ENCODE assay signal across 8 mouse cellular contexts in genomic region chr16:45090005-45090404, GRCm38 (mm10). TPM values are rescaled to one million over a fixed set of nuclear protein-coding genes. Genes with fewer than 3 reads are reported as not detected.
DNase-seq lines count a peak whose midpoint lies in the region; ATAC-seq and TF ChIP-seq lines count a peak whose summit lies in the region.

No protein-coding gene starts in this region.

- peak; percentile 87 for TF ChIP-seq CTCF in brain, embryonic 14.5 days (IDR thresholded peaks at IDR 0.05; ENCODE audit: borderline replicate concordance, extremely low read depth, insufficient read depth, insufficient read length)
- TF ChIP-seq CTCF in liver, postnatal 0 days (IDR thresholded peaks at IDR 0.05; ENCODE audit: low read depth), result peak; percentile 87
- TF ChIP-seq CTCF in testis, adult 2 months (IDR thresholded peaks at IDR 0.05; ENCODE audit: control insufficient read depth, insufficient read depth, insufficient replicate concordance, low read depth, low read length), result peak; percentile 56; the same call in 1 of the 2 replicates

- no peak overlapping the region for H3K4me2 ChIP-seq in forebrain, embryonic 12.5 days
- peak overlapping the region; percentile 59 for H3K4me2 ChIP-seq in liver, postnatal 0 days (ENCODE audit: low read depth, low read length)
- no peak overlapping the region for H3K4me2 ChIP-seq in neural tube, embryonic 12.5 days (replicated peaks)

- no peak overlapping the region for H3K4me3 ChIP-seq in forebrain, embryonic 12.5 days (replicated peaks)
- H3K4me3 ChIP-seq in liver, postnatal 0 days (ENCODE audit: low read depth, low read length), result 0 out of 2 replicates have a peak overlapping the region, but pooled peaks have one; percentile 15
- no peak overlapping the region for H3K4me3 ChIP-seq in neural tube, embryonic 12.5 days
- no peak overlapping the region for H3K4me3 ChIP-seq in testis, adult 2 months (ENCODE audit: control insufficient read depth, low read depth, low read length)

- H3K9ac ChIP-seq in forebrain, embryonic 12.5 days, result no peak overlapping the region
- 0 out of 2 replicates have a peak overlapping the region, but pooled peaks have one; percentile 34 for H3K9ac ChIP-seq in liver, postnatal 0 days (replicated peaks)
- no peak overlapping the region for H3K9ac ChIP-seq in neural tube, embryonic 12.5 days

- WGBS in forebrain, embryonic 12.5 days, result 13% methylated on average over 10 of the region's 10 CpGs
- WGBS in liver, postnatal 0 days (ENCODE audit: insufficient replicate concordance), result 8% methylated on average over 10 of the region's 10 CpGs
- WGBS in neural tube, embryonic 12.5 days, result 13% methylated on average over 10 of the region's 10 CpGs

- H3K9me3 ChIP-seq in forebrain, embryonic 12.5 days, result no peaks in the 10 kb centered on the region
- H3K9me3 ChIP-seq in liver, postnatal 0 days (ENCODE audit: low read length), result no peaks in the 10 kb centered on the region
- no peaks in the 10 kb centered on the region for H3K9me3 ChIP-seq in neural tube, embryonic 12.5 days

- TF ChIP-seq POLR2A in brain, embryonic 14.5 days (IDR thresholded peaks at IDR 0.05; ENCODE audit: borderline replicate concordance, extremely low read depth, insufficient read depth, insufficient read length, poor library complexity, severe bottlenecking), result no peak
- TF ChIP-seq POLR2A in testis, adult 2 months (IDR thresholded peaks at IDR 0.05; ENCODE audit: control insufficient read depth, low read depth, low read length), result no peak

- peak; percentile 89 for DNase-seq in brain, embryonic 14.5 days (ENCODE audit: low read depth)
- peak; percentile 80 to 89 for DNase-seq in heart, postnatal 14 days
- DNase-seq in layer of hippocampus, adult 11-12 months (ENCODE audit: low spot score), result peak; percentile 81
- peak; percentile 75 for DNase-seq in liver, postnatal 0 days

- ATAC-seq in CD4-positive, CD25-positive, alpha-beta regulatory T cell, adult 4 months, result peak; percentile 83
- peak; percentile 83 for ATAC-seq in forebrain, embryonic 12.5 days (ENCODE audit: low FRiP score)
- ATAC-seq in liver, postnatal 0 days, result peak; percentile 49
- peak; percentile 68 for ATAC-seq in neural tube, embryonic 12.5 days (ENCODE audit: low FRiP score, low read depth)

- no peak for TF ChIP-seq EP300 in liver, postnatal 0 days (IDR thresholded peaks at IDR 0.05; ENCODE audit: low read depth)

- intact Hi-C loops in heart, postnatal 14 days (cut with DNase I), result loop anchor here (1.0 to 10.0 kb wide), 4 partner anchors 321 to 605 kb away; partner anchors contain the start of gene Gtpbp8

- H3K27ac ChIP-seq in forebrain, embryonic 12.5 days, result no peak overlapping the region
- H3K27ac ChIP-seq in liver, postnatal 0 days (ENCODE audit: low read depth), result peak overlapping the region; percentile 60
- no peak overlapping the region for H3K27ac ChIP-seq in neural tube, embryonic 12.5 days
- no peak overlapping the region for H3K27ac ChIP-seq in testis, adult 2 months (ENCODE audit: control insufficient read depth, insufficient read depth, low read depth, low read length)

- H3K36me3 ChIP-seq in forebrain, embryonic 12.5 days (replicated peaks), result no peaks in the 10 kb centered on the region
- H3K36me3 ChIP-seq in liver, postnatal 0 days (replicated peaks; ENCODE audit: insufficient read depth, low read length), result no peaks in the 10 kb centered on the region
- no peaks in the 10 kb centered on the region for H3K36me3 ChIP-seq in neural tube, embryonic 12.5 days
- no peaks in the 10 kb centered on the region for H3K36me3 ChIP-seq in testis, adult 2 months (ENCODE audit: control insufficient read depth, insufficient read depth, low read length)

- peaks cover 15% of the 10 kb centered on the region for H3K4me1 ChIP-seq in forebrain, embryonic 12.5 days
- H3K4me1 ChIP-seq in liver, postnatal 0 days (ENCODE audit: insufficient read depth), result no peaks in the 10 kb centered on the region
- H3K4me1 ChIP-seq in neural tube, embryonic 12.5 days, result peaks cover 6% of the 10 kb centered on the region; the same call in 1 of the 2 replicates
- peaks cover 3% of the 10 kb centered on the region; the same call in 1 of the 2 replicates for H3K4me1 ChIP-seq in testis, adult 2 months (ENCODE audit: control insufficient read depth, insufficient read depth, low read length)

- H3K27me3 ChIP-seq in forebrain, embryonic 12.5 days, result no peaks in the 10 kb centered on the region
- no peaks in the 10 kb centered on the region for H3K27me3 ChIP-seq in liver, postnatal 0 days (ENCODE audit: insufficient read depth, low read length)
- no peaks in the 10 kb centered on the region for H3K27me3 ChIP-seq in neural tube, embryonic 12.5 days (replicated peaks)
- H3K27me3 ChIP-seq in testis, adult 2 months (ENCODE audit: control insufficient read depth, insufficient read depth, low read length), result no peaks in the 10 kb centered on the region

RNA-seq across cellular contexts. Expression of gene Ccdc80, which starts 3.2 kb away (rescaled TPM):
- polyA plus RNA-seq in CD4-positive, CD25-positive, alpha-beta regulatory T cell, adult 4 months (2017; shearing (Covaris generic)), result 1 to 10 TPM; 1.4 to 3.5 TPM
- 6.7 and 7.0 TPM in 2 replicates for polyA plus RNA-seq in brain, embryonic 14.5 days (2012; rRNA removed)
- 9.8 and 10.9 TPM in 2 replicates for polyA plus RNA-seq in forebrain, embryonic 12.5 days (2016; fragmentation: Nextera tagmentation; extraction: Ambion mirVana)
- 100 to 1,000 TPM in 1 of 2 experiments, 10 to 100 TPM in 1; 95.7 to 117 TPM for total RNA-seq in heart, postnatal 14 days (2021)
- 21.0 and 27.2 TPM in 2 replicates for polyA plus RNA-seq in liver, postnatal 0 days (2015; fragmentation: Nextera tagmentation; extraction: Ambion mirVana)
- polyA plus RNA-seq in neural tube, embryonic 12.5 days (2016; fragmentation: Nextera tagmentation; extraction: Ambion mirVana), result 18.2 and 21.7 TPM in 2 replicates
- polyA plus RNA-seq in testis, adult 2 months (2012; rRNA removed), result 0.77 and 1.4 TPM in 2 replicates
